19 mouse cellular contexts compared by ENCODE assay signal in the genomic region with DNA sequence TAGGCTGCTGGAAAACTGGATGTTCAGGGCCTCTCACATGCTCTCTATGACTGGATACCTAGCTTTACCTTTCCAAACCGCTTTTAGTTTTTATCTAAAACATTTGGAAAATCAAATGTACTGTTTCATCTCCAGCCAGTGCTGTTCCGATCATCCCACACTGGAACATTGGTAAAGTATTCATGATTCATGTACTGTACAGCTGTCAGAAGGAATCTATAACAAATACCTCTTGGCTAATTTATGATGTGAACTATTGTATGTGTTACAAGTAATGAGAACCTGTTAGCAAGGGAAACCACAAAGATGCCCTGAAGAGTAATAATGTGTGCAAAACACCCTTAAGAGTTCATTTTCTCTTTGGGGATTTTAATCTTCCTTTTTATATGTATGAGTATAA.
"Had no signal": no experiment of that assay in that cellular context is flagged by ENCODE, and none has a peak within 500 bp of the region (broad histone marks: within the 10 kb centered on the region; RNA-seq: fewer than 3 reads in every experiment).

No protein-coding gene starts in this region.

- H3K27ac ChIP-seq: lung, embryonic 15.5 days; macrophage; midbrain, embryonic 13.5 days; midbrain, embryonic 15.5 days; neural tube, embryonic 13.5 days; neural tube, embryonic 15.5 days; stomach, embryonic 15.5 days; stomach, postnatal 0 days had no signal

- H3K4me1 ChIP-seq: lung, embryonic 15.5 days; megakaryocyte, embryonic 14.5 days; midbrain, embryonic 13.5 days; midbrain, embryonic 15.5 days; neural tube, embryonic 13.5 days; neural tube, embryonic 15.5 days; stomach, embryonic 15.5 days had no signal

- H3K9me3 ChIP-seq: lung, embryonic 15.5 days; megakaryocyte, embryonic 14.5 days; midbrain, embryonic 13.5 days; midbrain, embryonic 15.5 days; neural tube, embryonic 13.5 days; neural tube, embryonic 15.5 days; stomach, embryonic 15.5 days had no signal

- H3K4me3 ChIP-seq: lung, embryonic 15.5 days; megakaryocyte, embryonic 14.5 days; midbrain, embryonic 13.5 days; midbrain, embryonic 15.5 days; neural tube, embryonic 13.5 days; neural tube, embryonic 15.5 days; stomach, embryonic 15.5 days had no signal

- DNase-seq: liver, postnatal 0 days; lung, adult 2 months; lung, postnatal 14 days; lung, postnatal 36 days; right cerebral cortex, postnatal 14 days; thymus, adult 2 months; thymus, postnatal 25 days; thymus, postnatal 4 days had no signal

- H3K4me2 ChIP-seq: lung, embryonic 15.5 days; midbrain, embryonic 11.5 days; midbrain, embryonic 13.5 days; midbrain, embryonic 15.5 days; neural tube, embryonic 13.5 days; neural tube, embryonic 15.5 days; stomach, embryonic 15.5 days had no signal

- ATAC-seq: liver, postnatal 0 days; lung, postnatal 0 days; midbrain, embryonic 13.5 days; midbrain, embryonic 15.5 days had no signal

- H3K36me3 ChIP-seq: lung, embryonic 15.5 days; midbrain, embryonic 13.5 days; midbrain, embryonic 15.5 days; neural tube, embryonic 13.5 days; neural tube, embryonic 15.5 days; stomach, embryonic 15.5 days had no signal

- H3K9ac ChIP-seq: liver, postnatal 0 days; lung, embryonic 15.5 days; midbrain, embryonic 13.5 days; midbrain, embryonic 15.5 days; neural tube, embryonic 13.5 days; neural tube, embryonic 15.5 days; stomach, embryonic 15.5 days had no signal

- H3K27me3 ChIP-seq: lung, embryonic 15.5 days; megakaryocyte, embryonic 14.5 days; midbrain, embryonic 13.5 days; midbrain, embryonic 15.5 days; neural tube, embryonic 13.5 days; neural tube, embryonic 15.5 days; stomach, embryonic 15.5 days had no signal
